Mouse (Mus musculus): ENCODE measurements at regions not wholly inside any gene's neighbourhood (a gene's known extent, or its start where the extent isn't known, plus 50 kb on each side); places are given as distances from the start of the nearest gene placed in this dataset.

- DNase-seq (ENCODE audit: low read depth, low spot score), result no peak
- H3K9ac ChIP-seq (ENCODE audit: control insufficient read depth, low read depth, low read length, poor library complexity, severe bottlenecking), result no peak overlapping the region
- H3K4me3 ChIP-seq (ENCODE audit: control insufficient read depth in 1 of 2, insufficient read depth in 1 of 2, low read depth in 2 of 2, low read length in 2 of 2), result no peak overlapping the region
- no peaks in the 10 kb centered on the region for H3K27me3 ChIP-seq (ENCODE audit: control insufficient read depth in 1 of 2, insufficient read depth in 2 of 2, low read length in 2 of 2)
- H3K27ac ChIP-seq (ENCODE audit: control insufficient read depth, low read depth, low read length), result no peak overlapping the region
- H3K9me3 ChIP-seq (replicated peaks; ENCODE audit: insufficient read depth, low read length), result no peaks in the 10 kb centered on the region
- no peaks in the 10 kb centered on the region for H3K4me1 ChIP-seq (ENCODE audit: control insufficient read depth in 1 of 2, insufficient read depth in 2 of 2, low read length in 2 of 2)
- H3K36me3 ChIP-seq (ENCODE audit: control insufficient read depth in 1 of 2, insufficient read depth in 2 of 2, low read length in 2 of 2), result no peaks in the 10 kb centered on the region
- H3K79me2 ChIP-seq (ENCODE audit: control insufficient read depth, insufficient read depth, low read length, poor library complexity), result no peaks in the 10 kb centered on the region
- TF ChIP-seq ZKSCAN1 (IDR thresholded peaks at IDR 0.05; ENCODE audit: low read depth, low read length) (no peak), CTCF (IDR thresholded peaks at IDR 0.05 in 2 of 3, conservative IDR thresholded peaks at IDR 0.05 in 1 of 3; ENCODE audit: control insufficient read depth in 1 of 3, insufficient read depth in 1 of 3, low read depth in 2 of 3, low read length in 3 of 3, poor library complexity in 1 of 3, severe bottlenecking in 1 of 3) (no peak), MAX (IDR thresholded peaks at IDR 0.05; ENCODE audit: low read length) (no peak), SMC3 (IDR thresholded peaks at IDR 0.05; ENCODE audit: low read depth, low read length) (no peak), SIN3A (IDR thresholded peaks at IDR 0.05; ENCODE audit: low read length) (no peak), TCF12 (IDR thresholded peaks at IDR 0.05; ENCODE audit: low read depth, low read length) (no peak), HCFC1 (IDR thresholded peaks at IDR 0.05; ENCODE audit: low read depth, low read length) (no peak), BHLHE40 (IDR thresholded peaks at IDR 0.05; ENCODE audit: borderline replicate concordance, low read depth, low read length) (no peak), RAD21 (IDR thresholded peaks at IDR 0.05; ENCODE audit: low read depth, low read length) (no peak), MXI1 (IDR thresholded peaks at IDR 0.05; ENCODE audit: low read depth, low read length) (no peak)
Observed at GRCm38 (mm10) chr13:52189382-52189923, 341.6 kb downstream of the Diras2 start.

- no peak overlapping the region for H3K27ac ChIP-seq (ENCODE audit: control insufficient read depth, low read depth, low read length)
- no peaks in the 10 kb centered on the region for H3K4me1 ChIP-seq (ENCODE audit: control insufficient read depth in 1 of 2, insufficient read depth in 2 of 2, low read length in 2 of 2)
- H3K4me3 ChIP-seq (ENCODE audit: control insufficient read depth in 1 of 2, insufficient read depth in 1 of 2, low read depth in 2 of 2, low read length in 2 of 2), result no peak overlapping the region
- no peak for DNase-seq (ENCODE audit: low read depth, low spot score)
- no peaks in the 10 kb centered on the region for H3K79me2 ChIP-seq (ENCODE audit: control insufficient read depth, insufficient read depth, low read length, poor library complexity)
- H3K9me3 ChIP-seq (replicated peaks; ENCODE audit: insufficient read depth, low read length), result no peaks in the 10 kb centered on the region
- no peaks in the 10 kb centered on the region for H3K27me3 ChIP-seq (ENCODE audit: control insufficient read depth in 1 of 2, insufficient read depth in 2 of 2, low read length in 2 of 2)
- no peak for TF ChIP-seq BHLHE40 (IDR thresholded peaks at IDR 0.05; ENCODE audit: borderline replicate concordance, low read depth, low read length)
- no peak for TF ChIP-seq NELFE (IDR thresholded peaks at IDR 0.05; ENCODE audit: low read depth, low read length)
- TF ChIP-seq SIN3A (IDR thresholded peaks at IDR 0.05; ENCODE audit: low read length), result no peak
- no peak for TF ChIP-seq CTCF (IDR thresholded peaks at IDR 0.05 in 2 of 3, conservative IDR thresholded peaks at IDR 0.05 in 1 of 3; ENCODE audit: control insufficient read depth in 1 of 3, insufficient read depth in 1 of 3, low read depth in 2 of 3, low read length in 3 of 3, poor library complexity in 1 of 3, severe bottlenecking in 1 of 3)
- no peak for TF ChIP-seq ZMIZ1 (IDR thresholded peaks at IDR 0.05; ENCODE audit: low read depth, low read length)
- TF ChIP-seq ZNF384 (IDR thresholded peaks at IDR 0.05; ENCODE audit: low read depth, low read length), result no peak
- TF ChIP-seq NRF1 (IDR thresholded peaks at IDR 0.05; ENCODE audit: insufficient read depth, low read depth, low read length, poor library complexity, severe bottlenecking), result no peak
- TF ChIP-seq KAT2A (conservative IDR thresholded peaks at IDR 0.05; ENCODE audit: low read depth, low read length), result no peak
- no peak for TF ChIP-seq ETS1 (IDR thresholded peaks at IDR 0.05; ENCODE audit: low read depth, low read length)
- no peak for TF ChIP-seq ELF1 (IDR thresholded peaks at IDR 0.05; ENCODE audit: low read depth, low read length)
- no peak for TF ChIP-seq MYB (IDR thresholded peaks at IDR 0.05; ENCODE audit: low read depth, low read length)
- no peak for TF ChIP-seq ZC3H11A (IDR thresholded peaks at IDR 0.05; ENCODE audit: low read depth, low read length)
- H3K9ac ChIP-seq (ENCODE audit: control insufficient read depth, low read depth, low read length, poor library complexity, severe bottlenecking), result no peak overlapping the region
- H3K36me3 ChIP-seq (ENCODE audit: control insufficient read depth in 1 of 2, insufficient read depth in 2 of 2, low read length in 2 of 2), result no peaks in the 10 kb centered on the region
Observed at GRCm38 (mm10) chr13:52190256-52190655, 340.8 kb downstream of the Diras2 start.

All from MEL (cell line).